Mouse (Mus musculus) MN1 (cell line): Measurements from ENCODE around the gene Filip1.

Experiments used
- DNase-seq: peaks from one replicate; pipeline ENCODE4 v3.0.0-alpha.2; 2016; ENCODE audit warnings: low spot score

Filip1 gene

GRCm38 (mm10) chr9:79825526-79825925, 187.1 kb downstream of the Filip1 start:
- DNase-seq, result no peak

GRCm38 (mm10) chr9:79823856-79824255, 188.8 kb downstream of the Filip1 start:
- DNase-seq, result no peak

GRCm38 (mm10) chr9:79823438-79823837, 189.2 kb downstream of the Filip1 start:
- peak; percentile 53 for DNase-seq

- DNase-seq, result no peak
These were observed 196.2 kb downstream of the Filip1 start for GRCm38 (mm10) chr9:79816464-79816863.

- no peak for DNase-seq
These were observed 196.6 kb downstream of the Filip1 start for GRCm38 (mm10) chr9:79816013-79816412.

GRCm38 (mm10) chr9:79814592-79814991, 198.1 kb downstream of the Filip1 start:
- no peak for DNase-seq

- no peak for DNase-seq
These were observed 201.4 kb downstream of the Filip1 start for GRCm38 (mm10) chr9:79810969-79811902.

GRCm38 (mm10) chr9:79810534-79810933, 202.1 kb downstream of the Filip1 start:
- DNase-seq, result no peak

- DNase-seq, result no peak
These were observed 203.2 kb downstream of the Filip1 start for GRCm38 (mm10) chr9:79809411-79809810.

- no peak for DNase-seq
These were observed 205.5 kb downstream of the Filip1 start for GRCm38 (mm10) chr9:79807178-79807577.

GRCm38 (mm10) chr9:79806317-79807075, 206.2 kb downstream of the Filip1 start:
- peak; percentile 57 for DNase-seq

- no peak for DNase-seq
These were observed 207.2 kb downstream of the Filip1 start for GRCm38 (mm10) chr9:79805426-79805825.

- no peak for DNase-seq
These were observed 216.1 kb downstream of the Filip1 start for GRCm38 (mm10) chr9:79796461-79797135.

GRCm38 (mm10) chr9:79795076-79795475, 217.6 kb downstream of the Filip1 start:
- DNase-seq, result no peak

GRCm38 (mm10) chr9:79792841-79793835, 219.5 kb downstream of the Filip1 start, which contains the start of gene Tmem30a:
Tmem30a (minus strand) TSS chr9:79793507.
- peak; percentile 98 for DNase-seq

- no peak for DNase-seq
These were observed 226.9 kb downstream of the Filip1 start for GRCm38 (mm10) chr9:79785794-79786085.

- no peak for DNase-seq
These were observed 227.5 kb downstream of the Filip1 start for GRCm38 (mm10) chr9:79784934-79785793.

GRCm38 (mm10) chr9:79784439-79784838, 228.2 kb downstream of the Filip1 start:
- no peak for DNase-seq

- DNase-seq, result peak; percentile 40
These were observed 233.3 kb downstream of the Filip1 start for GRCm38 (mm10) chr9:79779354-79779753.

- no peak for DNase-seq
These were observed 245.6 kb downstream of the Filip1 start for GRCm38 (mm10) chr9:79766991-79767545.
